Mouse (Mus musculus): ENCODE results near the gene Pdzd7.
A peak's percentile ranks its signal among the peaks of the same experiment; 100 is the strongest.
"Not testable (repeated sequence)": the region's sequence is repeated elsewhere in the genome, so short reads cannot be mapped to it uniquely, and the experiment has no call there.

Pdzd7 gene

GRCm38 (mm10) chr19:45058113-45058839 lies 12.8 kb upstream of the Pdzd7 start:
- peak; percentile 97 for DNase-seq

- DNase-seq = peak; percentile 35
Measured at GRCm38 (mm10) chr19:45057724-45058112, 12.2 kb upstream of the Pdzd7 start.

GRCm38 (mm10) chr19:45056908-45057698 lies 11.6 kb upstream of the Pdzd7 start:
- DNase-seq = no peak

- DNase-seq = peak; percentile 52
Measured at GRCm38 (mm10) chr19:45056364-45056763, 10.8 kb upstream of the Pdzd7 start.

- DNase-seq = no peak
Measured at GRCm38 (mm10) chr19:45054892-45055690, 9.6 kb upstream of the Pdzd7 start.

GRCm38 (mm10) chr19:45053451-45053850 lies 7.9 kb upstream of the Pdzd7 start:
- no peak for DNase-seq

- no peak for DNase-seq
Measured at GRCm38 (mm10) chr19:45049523-45049922, 4.0 kb upstream of the Pdzd7 start.

GRCm38 (mm10) chr19:45048644-45049365 lies 3.3 kb upstream of the Pdzd7 start:
- no peak for DNase-seq

- DNase-seq = peak; percentile 63
Measured at GRCm38 (mm10) chr19:45047935-45048643, 2.6 kb upstream of the Pdzd7 start.

GRCm38 (mm10) chr19:45047417-45047934 lies 2.0 kb upstream of the Pdzd7 start, which contains the start of gene Sfxn3:
Gene Sfxn3, plus strand, starts transcription at chr19:45047503.
- peak; percentile 98 for DNase-seq

- DNase-seq = peak; percentile 92
Measured at GRCm38 (mm10) chr19:45046523-45047321, 1.2 kb upstream of the Pdzd7 start.

GRCm38 (mm10) chr19:45045236-45045635 lies 281 bp downstream of the Pdzd7 start:
- no peak for DNase-seq

- DNase-seq = no peak
Measured at GRCm38 (mm10) chr19:45044389-45044927, 1.1 kb downstream of the Pdzd7 start.

GRCm38 (mm10) chr19:45040214-45040613 lies 5.3 kb downstream of the Pdzd7 start:
- DNase-seq = no peak

- not testable (repeated sequence) for DNase-seq
Measured at GRCm38 (mm10) chr19:45038198-45038597, 7.3 kb downstream of the Pdzd7 start.

- DNase-seq = peak; percentile 74
Measured at GRCm38 (mm10) chr19:45036867-45037266, 8.7 kb downstream of the Pdzd7 start.

- peak; percentile 67 for DNase-seq
Measured at GRCm38 (mm10) chr19:45032570-45033332, 12.8 kb downstream of the Pdzd7 start.

GRCm38 (mm10) chr19:45031780-45032179 lies 13.7 kb downstream of the Pdzd7 start:
- peak; percentile 90 for DNase-seq
